In the genomic region with DNA sequence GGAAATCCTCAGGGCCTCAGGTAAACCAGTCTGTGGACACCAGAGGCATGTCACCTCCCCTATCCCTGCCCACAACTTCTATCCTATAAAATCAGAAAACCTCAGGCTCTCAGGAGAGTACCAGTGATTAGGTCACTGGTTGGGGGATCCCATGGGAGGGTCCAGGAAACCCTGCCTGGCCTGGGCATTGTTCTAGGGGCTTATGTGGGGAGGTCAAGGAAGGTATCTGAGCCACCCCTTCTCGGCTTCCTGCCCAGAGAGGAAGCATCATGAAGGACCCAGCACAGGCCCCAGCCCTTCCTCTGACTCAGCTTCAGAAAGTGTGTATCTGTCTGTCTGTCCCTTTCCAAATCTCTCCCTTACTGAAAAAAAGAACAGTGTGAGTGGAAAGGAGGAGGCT, we compare ENCODE assay signal across 11 mouse cellular contexts. TPM values are rescaled to one million over a fixed set of nuclear protein-coding genes. Genes with fewer than 3 reads are reported as not detected.
DNase-seq lines count a peak whose midpoint lies in the region; ATAC-seq and TF ChIP-seq lines count a peak whose summit lies in the region.
"Had no signal": no experiment of that assay in that cellular context is flagged by ENCODE, and none has a peak within 500 bp of the region (broad histone marks: within the 10 kb centered on the region; RNA-seq: fewer than 3 reads in every experiment).

No protein-coding gene starts in this region.

- no peaks in the 10 kb centered on the region; the same call in 1 of the 2 replicates for H3K27me3 ChIP-seq in spleen, adult 2 months (ENCODE audit: control insufficient read depth, insufficient read depth, low read length)
- H3K27me3 ChIP-seq in kidney, postnatal 0 days (ENCODE audit: insufficient read depth, low read length) = no peaks in the 10 kb centered on the region

- peak overlapping the region; percentile 97; the same call in 1 of the 2 replicates for H3K4me2 ChIP-seq in kidney, postnatal 0 days (ENCODE audit: low read length)

- H3K36me3 ChIP-seq in spleen, adult 2 months (ENCODE audit: control insufficient read depth, insufficient read depth, low read length) = no peaks in the 10 kb centered on the region
- H3K36me3 ChIP-seq in kidney, postnatal 0 days (ENCODE audit: insufficient read depth, low read length) = peaks cover 17% of the 10 kb centered on the region

- no peak for DNase-seq in gastrocnemius, adult 2 months
- no peak for DNase-seq in gastrocnemius, adult 8-10 months (ENCODE audit: low spot score in 2 of 2)
- DNase-seq in spleen, adult 2 months (ENCODE audit: low read depth in 1 of 2, low spot score in 2 of 2) = no peak
- no peak for DNase-seq in spleen, postnatal 36 days (ENCODE audit: low spot score in 2 of 2)
- DNase-seq in kidney, postnatal 0 days (ENCODE audit: low spot score) = no peak
- no peak for DNase-seq in thymus, postnatal 10 days (ENCODE audit: low spot score in 2 of 2)
- DNase-seq in left cerebral cortex, adult 9 months (ENCODE audit: low spot score in 2 of 2) = no peak
- no peak for DNase-seq in cerebellum, adult 11 months
- DNase-seq: cerebellum, postnatal 36 days; right cerebral cortex, postnatal 14 days had no signal

- TF ChIP-seq CTCF in gastrocnemius, adult 2 months (IDR thresholded peaks at IDR 0.05) = no peak
- no peak for TF ChIP-seq CTCF in spleen, adult 2 months (IDR thresholded peaks at IDR 0.05; ENCODE audit: extremely low read depth, insufficient read depth, insufficient read length, insufficient replicate concordance)
- no peak for TF ChIP-seq CTCF in kidney, postnatal 0 days (IDR thresholded peaks at IDR 0.05; ENCODE audit: low read depth)

- TF ChIP-seq POLR2A in spleen, adult 2 months (IDR thresholded peaks at IDR 0.05; ENCODE audit: low read depth, low read length) = no peak

- peak overlapping the region; percentile 90 for H3K27ac ChIP-seq in gastrocnemius, adult 2 months
- 0 out of 2 replicates have a peak overlapping the region, but pooled peaks have one; percentile 4 for H3K27ac ChIP-seq in spleen, adult 2 months (ENCODE audit: insufficient read depth, low read length)
- H3K27ac ChIP-seq in kidney, postnatal 0 days = no peak overlapping the region

- H3K4me1 ChIP-seq in spleen, adult 2 months (ENCODE audit: control insufficient read depth, insufficient read depth, insufficient read length) = peaks cover 6% of the 10 kb centered on the region
- peaks cover 6% of the 10 kb centered on the region; the same call in 1 of the 2 replicates for H3K4me1 ChIP-seq in kidney, postnatal 0 days (replicated peaks; ENCODE audit: insufficient read depth, low read length)

- 21% methylated on average over 1 of the region's 1 CpGs for WGBS in spleen, adult 2 months
- WGBS in kidney, postnatal 0 days = 74% methylated on average over 1 of the region's 1 CpGs

- intact Hi-C loops in gastrocnemius, adult 2 months (cut with DNase I) = loop anchor here (10.0 kb wide), 1 partner anchor 337 kb away; no protein-coding TSS in a partner anchor

- H3K4me3 ChIP-seq in gastrocnemius, adult 2 months = peak overlapping the region; percentile 94
- no peak overlapping the region for H3K4me3 ChIP-seq in spleen, adult 2 months (ENCODE audit: extremely low read depth, insufficient read depth, insufficient read length)
- no peak overlapping the region for H3K4me3 ChIP-seq in kidney, postnatal 0 days (replicated peaks; ENCODE audit: low read depth, low read length)

- no peaks in the 10 kb centered on the region for H3K9me3 ChIP-seq in kidney, postnatal 0 days (replicated peaks; ENCODE audit: low read length)

- no peak overlapping the region for H3K9ac ChIP-seq in kidney, postnatal 0 days (ENCODE audit: low read depth, low read length)

- no peak for ATAC-seq in kidney, postnatal 0 days (replicated peaks; ENCODE audit: low FRiP score, low read depth)
- ATAC-seq: midbrain, embryonic 16.5 days had no signal

RNA-seq across cellular contexts. Expression of a gene that starts 1.9 kb away (rescaled TPM):
- total RNA-seq in gastrocnemius, adult 2 months (2021) = 10 to 100 TPM; 21.7 to 30.5 TPM
- total RNA-seq in gastrocnemius, adult 8-10 months (2022) = 10 to 100 TPM; 13.0 to 17.0 (median 16.4) TPM
- polyA plus RNA-seq in spleen, adult 2 months (2012; rRNA removed) = 49.6 and 62.0 TPM in 2 replicates
- polyA plus RNA-seq in kidney, postnatal 0 days (2015; fragmentation: Nextera tagmentation; extraction: Ambion mirVana) = 85.4 and 90.7 TPM in 2 replicates

RNA-seq across cellular contexts. Expression of a gene that starts 10.1 kb away (rescaled TPM):
- total RNA-seq in gastrocnemius, adult 2 months (2021) = under 1 TPM; 0.15 to 0.20 TPM
- not detected for total RNA-seq in gastrocnemius, adult 8-10 months (2022)
- 0.62 and 1.5 TPM in 2 replicates for polyA plus RNA-seq in spleen, adult 2 months (2012; rRNA removed)
- 24.4 and 25.4 TPM in 2 replicates for polyA plus RNA-seq in kidney, postnatal 0 days (2015; fragmentation: Nextera tagmentation; extraction: Ambion mirVana)

RNA-seq across cellular contexts. Expression of a gene that starts 13.9 kb away (rescaled TPM):
- not detected for total RNA-seq in gastrocnemius, adult 2 months (2021)
- under 1 TPM in 1 of 4 experiments, not detected in 3; 0.13 TPM for total RNA-seq in gastrocnemius, adult 8-10 months (2022)
- polyA plus RNA-seq in spleen, adult 2 months (2012; rRNA removed) = 0.15 and 0.43 TPM in 2 replicates
- 0.57 and 0.62 TPM in 2 replicates for polyA plus RNA-seq in kidney, postnatal 0 days (2015; fragmentation: Nextera tagmentation; extraction: Ambion mirVana)

RNA-seq across cellular contexts. Expression of a gene that starts 17.1 kb away (rescaled TPM):
- not detected for total RNA-seq in gastrocnemius, adult 2 months (2021)
- total RNA-seq in gastrocnemius, adult 8-10 months (2022) = not detected
- 0.29 and 0.42 TPM in 2 replicates for polyA plus RNA-seq in spleen, adult 2 months (2012; rRNA removed)
- 6.2 TPM in 2 replicates for polyA plus RNA-seq in kidney, postnatal 0 days (2015; fragmentation: Nextera tagmentation; extraction: Ambion mirVana)

RNA-seq across cellular contexts. Expression of a gene that starts 25.2 kb away (rescaled TPM):
- total RNA-seq in gastrocnemius, adult 2 months (2021) = not detected
- total RNA-seq in gastrocnemius, adult 8-10 months (2022) = not detected
- not detected in 2 replicates for polyA plus RNA-seq in spleen, adult 2 months (2012; rRNA removed)
- 4.2 and 6.1 TPM in 2 replicates for polyA plus RNA-seq in kidney, postnatal 0 days (2015; fragmentation: Nextera tagmentation; extraction: Ambion mirVana)
